Mouse (Mus musculus): Measurements from ENCODE around the gene Isy1. TPM values are rescaled to one million over a fixed set of nuclear protein-coding genes. Genes with fewer than 3 reads are reported as not detected.

Gene Isy1
- polyA plus RNA-seq (2016; fragmentation: Nextera tagmentation; extraction: Ambion mirVana): 62.2 and 67.4 TPM in 2 replicates

DNA sequence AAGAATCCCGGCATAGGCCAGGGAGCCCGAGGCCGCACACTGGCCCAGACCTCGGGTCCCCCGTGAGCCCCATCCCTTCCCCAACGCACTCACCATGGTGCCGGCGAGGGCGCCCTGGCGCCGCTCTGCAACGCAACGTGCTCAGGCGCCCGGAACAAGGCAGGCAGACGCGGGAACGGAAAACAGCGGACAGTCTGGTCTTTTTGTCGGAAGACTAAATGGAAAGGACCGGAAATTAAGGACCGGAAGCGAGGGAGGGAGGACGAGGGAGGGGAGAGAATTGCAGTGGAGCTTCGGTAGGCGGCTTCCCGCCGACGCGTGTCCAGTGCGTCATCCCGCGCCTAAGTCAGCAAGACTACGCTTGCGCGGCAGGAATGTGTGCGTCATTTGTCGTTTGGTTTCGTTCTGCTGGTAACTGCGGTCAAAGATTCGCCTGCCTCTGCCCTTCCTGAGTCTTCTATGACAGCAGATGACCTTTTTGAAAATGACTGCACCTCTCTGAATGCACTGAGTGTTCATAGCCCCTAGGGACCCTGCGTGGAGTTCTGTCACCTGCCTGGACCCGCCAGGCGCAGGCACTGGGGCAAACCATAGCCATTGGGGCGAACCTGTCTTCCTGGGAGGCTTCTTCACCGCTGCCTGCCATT is at the start of gene Isy1:
Gene Isy1, minus strand, starts transcription at position 248 of the 647 bp plus-strand sequence.
- WGBS: under 1% methylated on average over 46 of the region's 46 CpGs
- peak within 1 kb of the TSS; percentile 78 for H3K4me3 ChIP-seq (replicated peaks)
- peaks cover 46% of the 10 kb centered on the region for H3K36me3 ChIP-seq
- H3K9ac ChIP-seq (replicated peaks): peak within 1 kb of the TSS; percentile 85
- H3K9me3 ChIP-seq: no peaks in the 10 kb centered on the region
- peaks cover 5% of the 10 kb centered on the region; the same call in 1 of the 2 replicates for H3K4me1 ChIP-seq (replicated peaks)
- no peaks in the 10 kb centered on the region for H3K27me3 ChIP-seq
- peak within 1 kb of the TSS; percentile 80 for H3K4me2 ChIP-seq
- peak within 1 kb of the TSS; percentile 95 for H3K27ac ChIP-seq
- ATAC-seq (ENCODE audit: insufficient number of reproducible peaks, insufficient read depth, low FRiP score, low TSS enrichment, low read depth): peak; percentile 90

DNA sequence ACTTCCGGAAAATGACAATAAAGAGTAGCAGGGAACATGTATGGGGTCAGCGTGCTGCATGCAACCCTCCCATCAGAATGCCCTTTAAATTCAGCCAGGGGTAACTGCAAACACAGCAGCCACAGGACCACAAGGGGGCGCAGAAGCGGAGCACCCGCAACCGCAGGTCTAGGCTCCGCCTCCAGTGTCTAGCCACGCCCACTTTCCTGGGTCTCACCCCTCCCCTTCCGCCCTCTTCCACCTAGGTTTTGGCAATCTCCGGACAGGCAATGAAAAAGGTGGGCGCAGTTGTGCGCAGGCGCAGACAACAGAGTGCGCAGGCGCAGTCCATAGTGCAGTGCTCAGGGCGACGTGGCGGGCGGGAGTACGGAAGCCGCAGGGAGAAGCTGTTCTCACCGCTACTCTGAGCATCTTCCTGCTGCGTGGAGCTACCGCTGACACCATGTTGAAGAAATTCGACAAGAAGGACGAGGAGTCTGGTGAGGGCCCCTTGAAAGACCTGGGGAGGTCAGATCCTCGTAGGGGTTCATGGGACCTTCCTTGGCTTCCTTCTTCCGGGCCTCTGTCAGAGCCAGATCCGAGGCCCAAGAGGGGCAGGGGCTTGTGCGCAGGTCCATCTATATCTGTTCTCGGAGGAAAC is 49.1 kb upstream of the Isy1 start, which contains the start of gene Copg1:
Gene Copg1, plus strand, starts transcription at position 221 of the 640 bp plus-strand sequence.
- WGBS: 1% methylated on average over 31 of the region's 31 CpGs
- peak within 1 kb of the TSS; percentile 77 for H3K4me3 ChIP-seq (replicated peaks)
- H3K27me3 ChIP-seq: no peaks in the 10 kb centered on the region
- H3K9ac ChIP-seq (replicated peaks): peak within 1 kb of the TSS; percentile 85
- H3K27ac ChIP-seq: peak within 1 kb of the TSS; percentile 73
- peak within 1 kb of the TSS; percentile 63 for H3K4me2 ChIP-seq
- H3K4me1 ChIP-seq (replicated peaks): peaks cover 7% of the 10 kb centered on the region
- H3K36me3 ChIP-seq: peaks cover 39% of the 10 kb centered on the region
- no peaks in the 10 kb centered on the region for H3K9me3 ChIP-seq
- ATAC-seq (ENCODE audit: insufficient number of reproducible peaks, insufficient read depth, low FRiP score, low TSS enrichment, low read depth): peak; percentile 94

GRCm38 (mm10) chr6:87886721-87887120 is 48.1 kb upstream of the Isy1 start:
- H3K27me3 ChIP-seq: no peaks in the 10 kb centered on the region
- H3K4me2 ChIP-seq: no peak overlapping the region
- peaks cover 7% of the 10 kb centered on the region for H3K4me1 ChIP-seq (replicated peaks)
- WGBS: 88% methylated on average over 1 of the region's 1 CpGs
- ATAC-seq (ENCODE audit: insufficient number of reproducible peaks, insufficient read depth, low FRiP score, low TSS enrichment, low read depth): no peak
- H3K9me3 ChIP-seq: no peaks in the 10 kb centered on the region
- no peak overlapping the region; the same call in 1 of the 2 replicates for H3K27ac ChIP-seq
- H3K4me3 ChIP-seq (replicated peaks): no peak overlapping the region
- peaks cover 29% of the 10 kb centered on the region for H3K36me3 ChIP-seq
- no peak overlapping the region for H3K9ac ChIP-seq (replicated peaks)

GRCm38 (mm10) chr6:87882816-87883215 is 44.2 kb upstream of the Isy1 start:
- no peak overlapping the region for H3K27ac ChIP-seq
- H3K27me3 ChIP-seq: no peaks in the 10 kb centered on the region
- no peak overlapping the region for H3K9ac ChIP-seq (replicated peaks)
- no peak overlapping the region for H3K4me3 ChIP-seq (replicated peaks)
- ATAC-seq (ENCODE audit: insufficient number of reproducible peaks, insufficient read depth, low FRiP score, low TSS enrichment, low read depth): no peak
- WGBS: 74% methylated on average over 4 of the region's 4 CpGs
- H3K4me2 ChIP-seq: no peak overlapping the region
- no peaks in the 10 kb centered on the region for H3K9me3 ChIP-seq
- no peaks in the 10 kb centered on the region for H3K36me3 ChIP-seq
- no peaks in the 10 kb centered on the region for H3K4me1 ChIP-seq (replicated peaks)

- no peak for ATAC-seq (ENCODE audit: insufficient number of reproducible peaks, insufficient read depth, low FRiP score, low TSS enrichment, low read depth)
- Histone ChIP-seq H3K4me2 (no peak overlapping the region), H3K9ac (replicated peaks) (no peak overlapping the region), H3K4me1 (replicated peaks) (no peaks in the 10 kb centered on the region), H3K4me3 (replicated peaks) (no peak overlapping the region), H3K27me3 (no peaks in the 10 kb centered on the region), H3K27ac (no peak overlapping the region), H3K36me3 (no peaks in the 10 kb centered on the region), H3K9me3 (no peaks in the 10 kb centered on the region)
- WGBS: 75% methylated on average over 3 of the region's 3 CpGs
Observed at GRCm38 (mm10) chr6:87882221-87882620, 43.6 kb upstream of the Isy1 start.

DNA sequence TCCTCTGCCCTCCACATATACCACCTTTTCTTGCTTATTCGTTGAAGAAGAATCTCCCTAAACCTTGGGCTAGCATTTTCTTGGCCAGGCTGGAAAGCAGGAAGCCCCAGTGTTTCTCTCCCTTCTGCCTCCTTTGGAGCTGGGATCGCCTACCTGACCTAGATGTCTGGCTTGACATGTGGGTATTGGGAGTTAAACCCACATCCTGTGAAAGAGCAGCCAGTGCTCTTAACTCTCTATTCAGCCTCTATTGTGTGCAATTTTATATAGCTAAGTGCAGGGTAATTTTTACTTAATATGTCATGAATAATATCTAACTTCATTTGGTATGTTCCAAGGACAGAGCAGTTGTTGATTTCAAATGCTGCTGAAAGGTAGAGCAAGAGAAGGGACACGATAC is 41.0 kb upstream of the Isy1 start:
- Histone ChIP-seq H3K4me3 (replicated peaks) (no peak overlapping the region), H3K4me2 (no peak overlapping the region), H3K9ac (replicated peaks) (no peak overlapping the region), H3K9me3 (no peaks in the 10 kb centered on the region), H3K27ac (no peak overlapping the region), H3K4me1 (replicated peaks) (no peaks in the 10 kb centered on the region), H3K36me3 (no peaks in the 10 kb centered on the region), H3K27me3 (no peaks in the 10 kb centered on the region)
- no peak for ATAC-seq (ENCODE audit: insufficient number of reproducible peaks, insufficient read depth, low FRiP score, low TSS enrichment, low read depth)
- 75% methylated on average over 3 of the region's 3 CpGs for WGBS

GRCm38 (mm10) chr6:87879010-87879409 is 40.4 kb upstream of the Isy1 start:
- Histone ChIP-seq H3K4me2 (no peak overlapping the region), H3K4me3 (replicated peaks) (no peak overlapping the region), H3K9me3 (no peaks in the 10 kb centered on the region), H3K4me1 (replicated peaks) (no peaks in the 10 kb centered on the region), H3K27ac (no peak overlapping the region), H3K36me3 (no peaks in the 10 kb centered on the region), H3K9ac (replicated peaks) (no peak overlapping the region), H3K27me3 (no peaks in the 10 kb centered on the region)
- no peak for ATAC-seq (ENCODE audit: insufficient number of reproducible peaks, insufficient read depth, low FRiP score, low TSS enrichment, low read depth)
- WGBS: 31% methylated on average over 4 of the region's 4 CpGs

- Histone ChIP-seq H3K9me3 (no peaks in the 10 kb centered on the region), H3K36me3 (no peaks in the 10 kb centered on the region), H3K4me3 (replicated peaks) (no peak overlapping the region), H3K4me1 (replicated peaks) (no peaks in the 10 kb centered on the region), H3K27me3 (no peaks in the 10 kb centered on the region), H3K4me2 (no peak overlapping the region), H3K9ac (replicated peaks) (no peak overlapping the region), H3K27ac (no peak overlapping the region)
- 69% methylated on average over 13 of the region's 13 CpGs for WGBS
- ATAC-seq (ENCODE audit: insufficient number of reproducible peaks, insufficient read depth, low FRiP score, low TSS enrichment, low read depth): no peak
Observed at GRCm38 (mm10) chr6:87876068-87876643, 37.6 kb upstream of the Isy1 start.

DNA sequence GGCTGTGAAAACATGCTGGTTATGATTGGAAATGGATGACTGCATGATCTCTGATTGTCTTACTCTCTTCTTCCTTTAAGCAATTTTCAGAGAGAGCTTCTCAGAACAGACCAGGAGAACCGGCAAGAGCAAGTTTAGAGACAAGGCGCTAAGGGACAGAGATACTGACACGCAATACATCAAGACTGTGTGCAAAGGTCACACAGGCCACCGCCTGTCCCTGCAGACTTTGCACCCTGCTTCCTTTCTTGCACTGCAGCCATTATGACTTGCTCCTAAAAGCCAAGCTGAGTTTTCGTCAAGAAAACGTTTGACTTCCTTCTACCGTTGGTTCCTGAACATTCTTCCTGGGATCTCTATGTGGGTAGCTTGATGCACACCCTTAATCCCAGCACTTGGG is 37.0 kb upstream of the Isy1 start:
- ATAC-seq (ENCODE audit: insufficient number of reproducible peaks, insufficient read depth, low FRiP score, low TSS enrichment, low read depth): no peak
- no peaks in the 10 kb centered on the region for H3K9me3 ChIP-seq
- 84% methylated on average over 7 of the region's 7 CpGs for WGBS
- H3K27ac ChIP-seq: no peak overlapping the region
- no peak overlapping the region for H3K4me3 ChIP-seq (replicated peaks)
- H3K4me2 ChIP-seq: no peak overlapping the region
- H3K36me3 ChIP-seq: no peaks in the 10 kb centered on the region
- no peak overlapping the region for H3K9ac ChIP-seq (replicated peaks)
- no peaks in the 10 kb centered on the region for H3K27me3 ChIP-seq
- no peaks in the 10 kb centered on the region for H3K4me1 ChIP-seq (replicated peaks)

GRCm38 (mm10) chr6:87875083-87875482 is 36.5 kb upstream of the Isy1 start:
- no peaks in the 10 kb centered on the region for H3K27me3 ChIP-seq
- H3K36me3 ChIP-seq: no peaks in the 10 kb centered on the region
- no peak overlapping the region for H3K9ac ChIP-seq (replicated peaks)
- ATAC-seq (ENCODE audit: insufficient number of reproducible peaks, insufficient read depth, low FRiP score, low TSS enrichment, low read depth): no peak
- H3K4me3 ChIP-seq (replicated peaks): no peak overlapping the region
- no peaks in the 10 kb centered on the region for H3K9me3 ChIP-seq
- 71% methylated on average over 1 of the region's 1 CpGs for WGBS
- no peak overlapping the region for H3K4me2 ChIP-seq
- H3K4me1 ChIP-seq (replicated peaks): no peaks in the 10 kb centered on the region
- H3K27ac ChIP-seq: no peak overlapping the region

DNA sequence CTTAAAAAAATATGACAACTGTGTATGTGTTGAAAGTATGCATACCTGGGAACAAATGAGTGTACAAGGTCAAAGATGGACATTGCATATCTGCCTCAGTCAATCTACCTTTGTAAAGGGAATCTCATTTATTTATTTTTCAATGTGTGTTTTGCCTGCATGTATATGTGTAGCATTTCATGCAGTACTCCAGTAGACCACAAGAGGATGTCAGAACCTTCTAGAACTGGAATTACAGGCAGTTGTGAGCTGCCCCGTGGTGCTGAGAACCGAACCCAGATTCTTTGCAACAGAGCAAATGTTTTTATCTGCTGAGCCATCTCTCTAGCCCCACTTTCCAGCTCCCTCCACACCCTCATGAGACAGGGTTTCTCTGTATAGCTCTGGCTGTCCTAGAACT is 35.4 kb upstream of the Isy1 start:
- Histone ChIP-seq H3K36me3 (no peaks in the 10 kb centered on the region), H3K4me3 (replicated peaks) (no peak overlapping the region), H3K9me3 (no peaks in the 10 kb centered on the region), H3K9ac (replicated peaks) (no peak overlapping the region), H3K4me1 (replicated peaks) (no peaks in the 10 kb centered on the region), H3K4me2 (no peak overlapping the region), H3K27ac (no peak overlapping the region), H3K27me3 (no peaks in the 10 kb centered on the region)
- ATAC-seq (ENCODE audit: insufficient number of reproducible peaks, insufficient read depth, low FRiP score, low TSS enrichment, low read depth): no peak
- WGBS: 89% methylated on average over 2 of the region's 2 CpGs

Measured in limb, embryonic 12.5 days (tissue).